Mouse (Mus musculus): Measurements from ENCODE around the gene AI413582. TPM values are rescaled to one million over a fixed set of nuclear protein-coding genes. Genes with fewer than 3 reads are reported as not detected.

The AI413582 gene
- polyA plus RNA-seq, 1 experiment from 2014 or later, result 13.3 TPM

GRCm38 (mm10) chr17:27551393-27551940 lies 14.1 kb downstream of the AI413582 start:
- 56% methylated on average over 10 of the region's 10 CpGs for WGBS
- Histone ChIP-seq H3K27ac (replicated peaks; ENCODE audit: low read depth, low read length) (no peak overlapping the region), H3K36me3 (replicated peaks; ENCODE audit: control insufficient read depth, insufficient read depth, low read depth, low read length) (no peaks in the 10 kb centered on the region), H3K9ac (replicated peaks; ENCODE audit: low read length) (no peak overlapping the region), H3K4me2 (ENCODE audit: low read depth, low read length) (no peak overlapping the region), H3K4me1 (ENCODE audit: control insufficient read depth, insufficient read depth, low read length) (peaks cover 3% of the 10 kb centered on the region; the same call in 1 of the 2 replicates), H3K27me3 (ENCODE audit: control insufficient read depth, insufficient read depth, low read length) (no peaks in the 10 kb centered on the region), H3K9me3 (replicated peaks; ENCODE audit: control insufficient read depth, low read length) (no peaks in the 10 kb centered on the region), H3K4me3 (ENCODE audit: low read depth, low read length) (no peak overlapping the region)
- DNase-seq (ENCODE audit: low spot score) (no peak), ATAC-seq (replicated peaks; ENCODE audit: insufficient number of reproducible peaks, low FRiP score, low TSS enrichment, low read depth) (no peak)

- Histone ChIP-seq H3K27me3 (ENCODE audit: control insufficient read depth, insufficient read depth, low read length) (no peaks in the 10 kb centered on the region), H3K27ac (replicated peaks; ENCODE audit: low read depth, low read length) (no peak overlapping the region), H3K9ac (replicated peaks; ENCODE audit: low read length) (peak overlapping the region; percentile 7), H3K36me3 (replicated peaks; ENCODE audit: control insufficient read depth, insufficient read depth, low read depth, low read length) (no peaks in the 10 kb centered on the region), H3K4me3 (ENCODE audit: low read depth, low read length) (no peak overlapping the region), H3K4me2 (ENCODE audit: low read depth, low read length) (no peak overlapping the region), H3K9me3 (replicated peaks; ENCODE audit: control insufficient read depth, low read length) (no peaks in the 10 kb centered on the region), H3K4me1 (ENCODE audit: control insufficient read depth, insufficient read depth, low read length) (peaks cover 3% of the 10 kb centered on the region; the same call in 1 of the 2 replicates)
- ATAC-seq (replicated peaks; ENCODE audit: insufficient number of reproducible peaks, low FRiP score, low TSS enrichment, low read depth) (no peak), DNase-seq (ENCODE audit: low spot score) (no peak)
- WGBS, result 47% methylated on average over 8 of the region's 8 CpGs
These were observed 16.3 kb downstream of the AI413582 start for GRCm38 (mm10) chr17:27549234-27549633.

- no peaks in the 10 kb centered on the region for H3K27me3 ChIP-seq (ENCODE audit: control insufficient read depth, insufficient read depth, low read length)
- H3K9me3 ChIP-seq (replicated peaks; ENCODE audit: control insufficient read depth, low read length), result no peaks in the 10 kb centered on the region
- no peak overlapping the region for H3K27ac ChIP-seq (replicated peaks; ENCODE audit: low read depth, low read length)
- DNase-seq (ENCODE audit: low spot score) (no peak), ATAC-seq (replicated peaks; ENCODE audit: insufficient number of reproducible peaks, low FRiP score, low TSS enrichment, low read depth) (no peak)
- WGBS, result 67% methylated on average over 9 of the region's 9 CpGs
- peaks cover 3% of the 10 kb centered on the region; the same call in 1 of the 2 replicates for H3K4me1 ChIP-seq (ENCODE audit: control insufficient read depth, insufficient read depth, low read length)
- H3K4me3 ChIP-seq (ENCODE audit: low read depth, low read length), result no peak overlapping the region
- no peaks in the 10 kb centered on the region for H3K36me3 ChIP-seq (replicated peaks; ENCODE audit: control insufficient read depth, insufficient read depth, low read depth, low read length)
- no peak overlapping the region for H3K4me2 ChIP-seq (ENCODE audit: low read depth, low read length)
- H3K9ac ChIP-seq (replicated peaks; ENCODE audit: low read length), result no peak overlapping the region
These were observed 18.2 kb downstream of the AI413582 start for GRCm38 (mm10) chr17:27547253-27547868.

- no peak for ATAC-seq (replicated peaks; ENCODE audit: insufficient number of reproducible peaks, low FRiP score, low TSS enrichment, low read depth)
- H3K4me2 ChIP-seq (ENCODE audit: low read depth, low read length), result no peak overlapping the region
- H3K27me3 ChIP-seq (ENCODE audit: control insufficient read depth, insufficient read depth, low read length), result no peaks in the 10 kb centered on the region
- peaks cover 3% of the 10 kb centered on the region; the same call in 1 of the 2 replicates for H3K4me1 ChIP-seq (ENCODE audit: control insufficient read depth, insufficient read depth, low read length)
- H3K36me3 ChIP-seq (replicated peaks; ENCODE audit: control insufficient read depth, insufficient read depth, low read depth, low read length), result no peaks in the 10 kb centered on the region
- no peak overlapping the region for H3K4me3 ChIP-seq (ENCODE audit: low read depth, low read length)
- no peak for DNase-seq (ENCODE audit: low spot score)
- H3K27ac ChIP-seq (replicated peaks; ENCODE audit: low read depth, low read length), result no peak overlapping the region
- H3K9me3 ChIP-seq (replicated peaks; ENCODE audit: control insufficient read depth, low read length), result no peaks in the 10 kb centered on the region
- no peak overlapping the region for H3K9ac ChIP-seq (replicated peaks; ENCODE audit: low read length)
- WGBS, result 66% methylated on average over 7 of the region's 7 CpGs
These were observed 18.9 kb downstream of the AI413582 start for GRCm38 (mm10) chr17:27546574-27547085.

GRCm38 (mm10) chr17:27545991-27546390 lies 19.6 kb downstream of the AI413582 start:
- Histone ChIP-seq H3K4me3 (ENCODE audit: low read depth, low read length) (no peak overlapping the region), H3K9ac (replicated peaks; ENCODE audit: low read length) (no peak overlapping the region), H3K4me2 (ENCODE audit: low read depth, low read length) (no peak overlapping the region), H3K36me3 (replicated peaks; ENCODE audit: control insufficient read depth, insufficient read depth, low read depth, low read length) (no peaks in the 10 kb centered on the region), H3K27ac (replicated peaks; ENCODE audit: low read depth, low read length) (no peak overlapping the region), H3K9me3 (replicated peaks; ENCODE audit: control insufficient read depth, low read length) (no peaks in the 10 kb centered on the region), H3K4me1 (ENCODE audit: control insufficient read depth, insufficient read depth, low read length) (peaks cover 5% of the 10 kb centered on the region; the same call in 1 of the 2 replicates), H3K27me3 (ENCODE audit: control insufficient read depth, insufficient read depth, low read length) (no peaks in the 10 kb centered on the region)
- DNase-seq (ENCODE audit: low spot score), result peak; percentile 29
- no peak for ATAC-seq (replicated peaks; ENCODE audit: insufficient number of reproducible peaks, low FRiP score, low TSS enrichment, low read depth)
- 45% methylated on average over 12 of the region's 12 CpGs for WGBS

GRCm38 (mm10) chr17:27544551-27544950 lies 21.0 kb downstream of the AI413582 start:
- 89% methylated on average over 11 of the region's 11 CpGs for WGBS
- H3K4me2 ChIP-seq (ENCODE audit: low read depth, low read length), result no peak overlapping the region

DNA sequence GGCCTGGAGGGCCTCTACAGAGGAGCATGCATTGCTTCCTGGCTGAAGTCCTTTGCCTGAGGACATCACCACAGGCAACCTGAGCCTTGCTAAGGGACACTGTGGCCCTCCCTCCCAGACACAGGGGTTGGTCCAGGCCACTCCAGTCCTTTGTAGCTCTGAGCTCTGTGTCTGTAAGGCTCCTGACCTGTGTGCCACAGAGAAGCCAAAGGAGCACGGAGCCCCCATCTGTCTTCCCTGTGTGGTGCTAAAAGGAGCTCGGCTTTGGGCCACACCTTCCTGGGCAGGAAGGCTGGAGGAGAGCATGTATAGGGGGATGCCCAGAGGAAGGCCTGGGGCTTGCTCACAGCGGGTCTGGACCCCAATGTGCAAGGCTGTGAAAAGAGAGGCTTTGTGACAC lies 23.6 kb downstream of the AI413582 start:
- no peak for DNase-seq (ENCODE audit: low spot score)
- Histone ChIP-seq H3K9ac (replicated peaks; ENCODE audit: low read length) (no peak overlapping the region), H3K4me1 (ENCODE audit: control insufficient read depth, insufficient read depth, low read length) (peaks cover 3% of the 10 kb centered on the region; the same call in 1 of the 2 replicates), H3K27me3 (ENCODE audit: control insufficient read depth, insufficient read depth, low read length) (no peaks in the 10 kb centered on the region), H3K4me2 (ENCODE audit: low read depth, low read length) (no peak overlapping the region), H3K36me3 (replicated peaks; ENCODE audit: control insufficient read depth, insufficient read depth, low read depth, low read length) (no peaks in the 10 kb centered on the region), H3K27ac (replicated peaks; ENCODE audit: low read depth, low read length) (no peak overlapping the region), H3K4me3 (ENCODE audit: low read depth, low read length) (no peak overlapping the region), H3K9me3 (replicated peaks; ENCODE audit: control insufficient read depth, low read length) (no peaks in the 10 kb centered on the region)
- no peak for ATAC-seq (replicated peaks; ENCODE audit: insufficient number of reproducible peaks, low FRiP score, low TSS enrichment, low read depth)
- WGBS, result 78% methylated on average over 3 of the region's 3 CpGs

More at GRCm38 (mm10) chr17:27544551-27544950, 21.0 kb downstream of the AI413582 start:
- ATAC-seq (replicated peaks; ENCODE audit: insufficient number of reproducible peaks, low FRiP score, low TSS enrichment, low read depth), result no peak
- DNase-seq (ENCODE audit: low spot score), result no peak
- Histone ChIP-seq H3K36me3 (replicated peaks; ENCODE audit: control insufficient read depth, insufficient read depth, low read depth, low read length) (no peaks in the 10 kb centered on the region), H3K9me3 (replicated peaks; ENCODE audit: control insufficient read depth, low read length) (no peaks in the 10 kb centered on the region), H3K4me3 (ENCODE audit: low read depth, low read length) (no peak overlapping the region), H3K27ac (replicated peaks; ENCODE audit: low read depth, low read length) (no peak overlapping the region), H3K27me3 (ENCODE audit: control insufficient read depth, insufficient read depth, low read length) (no peaks in the 10 kb centered on the region), H3K4me1 (ENCODE audit: control insufficient read depth, insufficient read depth, low read length) (peaks cover 5% of the 10 kb centered on the region; the same call in 1 of the 2 replicates), H3K9ac (replicated peaks; ENCODE audit: low read length) (no peak overlapping the region)

DNA sequence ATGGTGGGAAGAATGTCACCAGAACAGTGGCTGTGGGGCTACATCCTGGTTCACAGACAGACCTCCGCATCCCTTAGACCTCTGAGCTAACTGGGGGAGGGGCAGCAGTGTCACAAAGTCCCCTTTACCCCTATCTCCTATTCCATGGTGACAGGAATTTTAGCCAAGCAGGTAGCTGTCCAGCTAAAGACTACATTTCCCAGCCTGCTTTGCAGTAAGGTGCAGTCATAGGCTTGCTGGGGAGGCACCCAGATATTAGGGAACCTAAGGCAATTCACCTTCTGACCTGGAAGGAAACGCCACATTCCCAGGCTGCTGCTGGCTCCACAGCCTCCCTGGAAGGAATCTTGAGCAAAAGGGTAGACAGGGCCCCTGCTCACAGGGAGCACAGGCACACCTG lies 24.3 kb downstream of the AI413582 start:
- Histone ChIP-seq H3K27me3 (ENCODE audit: control insufficient read depth, insufficient read depth, low read length) (no peaks in the 10 kb centered on the region), H3K9ac (replicated peaks; ENCODE audit: low read length) (no peak overlapping the region), H3K4me1 (ENCODE audit: control insufficient read depth, insufficient read depth, low read length) (peaks cover 3% of the 10 kb centered on the region; the same call in 1 of the 2 replicates), H3K4me3 (ENCODE audit: low read depth, low read length) (no peak overlapping the region), H3K36me3 (replicated peaks; ENCODE audit: control insufficient read depth, insufficient read depth, low read depth, low read length) (no peaks in the 10 kb centered on the region), H3K27ac (replicated peaks; ENCODE audit: low read depth, low read length) (no peak overlapping the region), H3K4me2 (ENCODE audit: low read depth, low read length) (no peak overlapping the region), H3K9me3 (replicated peaks; ENCODE audit: control insufficient read depth, low read length) (no peaks in the 10 kb centered on the region)
- 53% methylated on average over 2 of the region's 2 CpGs for WGBS
- no peak for ATAC-seq (replicated peaks; ENCODE audit: insufficient number of reproducible peaks, low FRiP score, low TSS enrichment, low read depth)
- no peak for DNase-seq (ENCODE audit: low spot score)
